Mouse (Mus musculus): ENCODE data around the gene Sap30l.

DNA sequence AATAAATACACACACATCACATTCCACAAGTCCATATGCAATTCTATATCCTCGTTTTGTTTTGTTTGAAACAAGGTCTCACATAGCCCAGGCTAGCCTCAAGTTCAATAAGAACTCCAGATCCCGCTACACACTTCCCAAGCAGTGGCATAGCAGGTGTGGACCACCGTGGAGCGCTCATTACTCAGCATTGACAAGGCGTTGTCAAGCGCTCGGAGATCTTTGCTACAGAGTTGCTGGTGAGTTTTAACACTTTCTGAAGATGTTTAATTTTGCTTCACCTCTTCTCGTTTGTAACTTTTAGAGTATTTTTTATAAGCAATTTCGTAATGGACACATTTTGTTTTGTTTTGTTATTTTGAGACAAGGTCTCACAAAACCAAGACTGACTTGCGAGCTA is 2.0 kb upstream of the Sap30l start:
- TF ChIP-seq ZNF384 (IDR thresholded peaks at IDR 0.05; ENCODE audit: low read depth, low read length) (no peak), CTCF (conservative IDR thresholded peaks at IDR 0.05 in 1 of 2, IDR thresholded peaks at IDR 0.05 in 1 of 2; ENCODE audit: low read depth in 2 of 2, low read length in 2 of 2) (no peak), BHLHE40 (IDR thresholded peaks at IDR 0.05; ENCODE audit: low read depth, low read length) (no peak), SIN3A (IDR thresholded peaks at IDR 0.05; ENCODE audit: low read length) (no peak), MXI1 (IDR thresholded peaks at IDR 0.05; ENCODE audit: low read depth, low read length) (no peak), CHD2 (IDR thresholded peaks at IDR 0.05; ENCODE audit: low read length) (no peak), RAD21 (IDR thresholded peaks at IDR 0.05; ENCODE audit: low read depth, low read length) (no peak), PAX5 (IDR thresholded peaks at IDR 0.05; ENCODE audit: low read length) (no peak), JUND (conservative IDR thresholded peaks at IDR 0.05; ENCODE audit: low read depth, low read length) (no peak), POLR2AphosphoS2 (IDR thresholded peaks at IDR 0.05; ENCODE audit: low read depth, low read length) (no peak)

All from CH12.LX (cell line).